Mouse (Mus musculus): ENCODE data around the gene Arl8b. TPM values are rescaled to one million over a fixed set of nuclear protein-coding genes. Genes with fewer than 3 reads are reported as not detected.
"Not testable (repeated sequence)": the region's sequence is repeated elsewhere in the genome, so short reads cannot be mapped to it uniquely, and the experiment has no call there.

The Arl8b gene
- polyA plus RNA-seq, 1 experiment from 2014 or later = 70.8 TPM

GRCm38 (mm10) chr6:108839432-108839831, 56.5 kb downstream of the Arl8b start:
- peaks cover 4% of the 10 kb centered on the region; the same call in 1 of the 2 replicates for H3K4me1 ChIP-seq
- no peak overlapping the region for H3K4me2 ChIP-seq
- H3K27ac ChIP-seq = no peak overlapping the region
- H3K36me3 ChIP-seq = peaks cover 19% of the 10 kb centered on the region
- 81% methylated on average over 4 of the region's 4 CpGs for WGBS
- no peak overlapping the region for H3K9ac ChIP-seq
- no peaks in the 10 kb centered on the region for H3K9me3 ChIP-seq
- no peak overlapping the region for H3K4me3 ChIP-seq (replicated peaks)
- no peaks in the 10 kb centered on the region for H3K27me3 ChIP-seq (replicated peaks)
- no peak for ATAC-seq (ENCODE audit: insufficient read depth, low FRiP score, low read depth)

- ATAC-seq (ENCODE audit: insufficient read depth, low FRiP score, low read depth) = no peak
These were observed 58.2 kb downstream of the Arl8b start for GRCm38 (mm10) chr6:108840861-108841640.

GRCm38 (mm10) chr6:108843664-108844063, 60.8 kb downstream of the Arl8b start:
- WGBS = 79% methylated on average over 1 of the region's 1 CpGs
- no peak for ATAC-seq (ENCODE audit: insufficient read depth, low FRiP score, low read depth)
- Histone ChIP-seq H3K36me3 (peaks cover 25% of the 10 kb centered on the region), H3K4me2 (no peak overlapping the region), H3K27me3 (replicated peaks) (no peaks in the 10 kb centered on the region), H3K4me3 (replicated peaks) (no peak overlapping the region), H3K9me3 (no peaks in the 10 kb centered on the region), H3K9ac (no peak overlapping the region), H3K27ac (no peak overlapping the region), H3K4me1 (no peaks in the 10 kb centered on the region)

More at GRCm38 (mm10) chr6:108840861-108841640, 58.2 kb downstream of the Arl8b start:
- H3K36me3 ChIP-seq = peaks cover 22% of the 10 kb centered on the region
- no peak overlapping the region for H3K9ac ChIP-seq
- no peaks in the 10 kb centered on the region for H3K9me3 ChIP-seq
- 89% methylated on average over 8 of the region's 8 CpGs for WGBS
- H3K4me2 ChIP-seq = no peak overlapping the region
- H3K4me3 ChIP-seq (replicated peaks) = no peak overlapping the region
- no peaks in the 10 kb centered on the region for H3K27me3 ChIP-seq (replicated peaks)
- no peaks in the 10 kb centered on the region for H3K4me1 ChIP-seq
- no peak overlapping the region for H3K27ac ChIP-seq

- WGBS = 82% methylated on average over 3 of the region's 3 CpGs
- no peaks in the 10 kb centered on the region for H3K27me3 ChIP-seq (replicated peaks)
- peaks cover 27% of the 10 kb centered on the region for H3K36me3 ChIP-seq
These were observed 61.2 kb downstream of the Arl8b start for GRCm38 (mm10) chr6:108844093-108844492.

GRCm38 (mm10) chr6:108844771-108845170, 61.9 kb downstream of the Arl8b start:
- H3K27me3 ChIP-seq (replicated peaks) = no peaks in the 10 kb centered on the region
- no peaks in the 10 kb centered on the region for H3K9me3 ChIP-seq
- peaks cover 27% of the 10 kb centered on the region for H3K36me3 ChIP-seq
- no peak for ATAC-seq (ENCODE audit: insufficient read depth, low FRiP score, low read depth)
- no peak overlapping the region for H3K9ac ChIP-seq
- no peak overlapping the region for H3K4me2 ChIP-seq
- no peak overlapping the region for H3K27ac ChIP-seq
- 91% methylated on average over 7 of the region's 7 CpGs for WGBS
- H3K4me1 ChIP-seq = no peaks in the 10 kb centered on the region
- H3K4me3 ChIP-seq (replicated peaks) = no peak overlapping the region

More at GRCm38 (mm10) chr6:108844093-108844492, 61.2 kb downstream of the Arl8b start:
- Histone ChIP-seq H3K4me1 (no peaks in the 10 kb centered on the region), H3K9ac (no peak overlapping the region), H3K9me3 (no peaks in the 10 kb centered on the region), H3K27ac (no peak overlapping the region), H3K4me3 (replicated peaks) (no peak overlapping the region), H3K4me2 (no peak overlapping the region)
- no peak for ATAC-seq (ENCODE audit: insufficient read depth, low FRiP score, low read depth)

- ATAC-seq (ENCODE audit: insufficient read depth, low FRiP score, low read depth) = no peak
- no peak overlapping the region for H3K9ac ChIP-seq
- no peaks in the 10 kb centered on the region for H3K9me3 ChIP-seq
- H3K4me2 ChIP-seq = no peak overlapping the region
- H3K4me1 ChIP-seq = no peaks in the 10 kb centered on the region
- peaks cover 35% of the 10 kb centered on the region for H3K36me3 ChIP-seq
- 86% methylated on average over 8 of the region's 8 CpGs for WGBS
- H3K4me3 ChIP-seq (replicated peaks) = no peak overlapping the region
- H3K27me3 ChIP-seq (replicated peaks) = no peaks in the 10 kb centered on the region
- no peak overlapping the region for H3K27ac ChIP-seq
These were observed 69.3 kb downstream of the Arl8b start for GRCm38 (mm10) chr6:108852088-108852670.

- WGBS = 92% methylated on average over 5 of the region's 5 CpGs
- H3K4me2 ChIP-seq = no peak overlapping the region
- H3K9ac ChIP-seq = no peak overlapping the region
- no peaks in the 10 kb centered on the region for H3K27me3 ChIP-seq (replicated peaks)
- peaks cover 35% of the 10 kb centered on the region for H3K36me3 ChIP-seq
- no peak for ATAC-seq (ENCODE audit: insufficient read depth, low FRiP score, low read depth)
- H3K27ac ChIP-seq = no peak overlapping the region
- no peaks in the 10 kb centered on the region for H3K9me3 ChIP-seq
- H3K4me3 ChIP-seq (replicated peaks) = no peak overlapping the region
- H3K4me1 ChIP-seq = no peaks in the 10 kb centered on the region
These were observed 70.1 kb downstream of the Arl8b start for GRCm38 (mm10) chr6:108852986-108853385.

GRCm38 (mm10) chr6:108858583-108858982, 75.7 kb downstream of the Arl8b start:
- ATAC-seq (ENCODE audit: insufficient read depth, low FRiP score, low read depth) = no peak
- Histone ChIP-seq H3K27me3 (replicated peaks) (no peaks in the 10 kb centered on the region), H3K4me1 (no peaks in the 10 kb centered on the region), H3K4me3 (replicated peaks) (no peak overlapping the region), H3K27ac (no peak overlapping the region), H3K4me2 (no peak overlapping the region), H3K9ac (no peak overlapping the region), H3K36me3 (peaks cover 12% of the 10 kb centered on the region), H3K9me3 (no peaks in the 10 kb centered on the region)
- 96% methylated on average over 9 of the region's 9 CpGs for WGBS

GRCm38 (mm10) chr6:108861226-108861625, 78.3 kb downstream of the Arl8b start:
- no peak overlapping the region for H3K4me3 ChIP-seq (replicated peaks)
- no peaks in the 10 kb centered on the region for H3K27me3 ChIP-seq (replicated peaks)
- H3K9me3 ChIP-seq = no peaks in the 10 kb centered on the region
- ATAC-seq (ENCODE audit: insufficient read depth, low FRiP score, low read depth) = no peak
- no peak overlapping the region for H3K9ac ChIP-seq
- H3K36me3 ChIP-seq = no peaks in the 10 kb centered on the region
- H3K4me1 ChIP-seq = no peaks in the 10 kb centered on the region
- 87% methylated on average over 1 of the region's 1 CpGs for WGBS
- H3K27ac ChIP-seq = no peak overlapping the region
- no peak overlapping the region for H3K4me2 ChIP-seq

GRCm38 (mm10) chr6:108862548-108862947, 79.6 kb downstream of the Arl8b start:
- Histone ChIP-seq H3K27ac (no peak overlapping the region), H3K4me3 (replicated peaks) (no peak overlapping the region), H3K4me2 (no peak overlapping the region), H3K9me3 (no peaks in the 10 kb centered on the region), H3K4me1 (no peaks in the 10 kb centered on the region), H3K36me3 (no peaks in the 10 kb centered on the region), H3K27me3 (replicated peaks) (no peaks in the 10 kb centered on the region), H3K9ac (no peak overlapping the region)
- no peak; the same call in 1 of the 2 replicates for ATAC-seq (ENCODE audit: insufficient read depth, low FRiP score, low read depth)
- 70% methylated on average over 2 of the region's 2 CpGs for WGBS

- Histone ChIP-seq H3K4me2 (no peak overlapping the region), H3K4me3 (replicated peaks) (no peak overlapping the region), H3K27ac (no peak overlapping the region), H3K9ac (no peak overlapping the region), H3K27me3 (replicated peaks) (no peaks in the 10 kb centered on the region), H3K36me3 (no peaks in the 10 kb centered on the region), H3K9me3 (no peaks in the 10 kb centered on the region), H3K4me1 (no peaks in the 10 kb centered on the region)
- 64% methylated on average over 5 of the region's 5 CpGs for WGBS
- ATAC-seq (ENCODE audit: insufficient read depth, low FRiP score, low read depth) = peak; percentile 63; the same call in 1 of the 2 replicates
These were observed 83.4 kb downstream of the Arl8b start for GRCm38 (mm10) chr6:108866317-108866716.

GRCm38 (mm10) chr6:108869031-108869430, 86.1 kb downstream of the Arl8b start:
- not testable (repeated sequence) for H3K4me1 ChIP-seq; H3K4me3 ChIP-seq (replicated peaks); H3K9me3 ChIP-seq; H3K27ac ChIP-seq; H3K4me2 ChIP-seq; H3K9ac ChIP-seq; H3K27me3 ChIP-seq (replicated peaks); ATAC-seq (ENCODE audit: insufficient read depth, low FRiP score, low read depth); H3K36me3 ChIP-seq
- 30% methylated on average over 2 of the region's 2 CpGs for WGBS
